Mouse (Mus musculus) limb, embryonic 13.5 days (tissue): Measurements from ENCODE around the gene Gck. TPM values are rescaled to one million over a fixed set of nuclear protein-coding genes. Genes with fewer than 3 reads are reported as not detected.

ENCODE experiments used
- ATAC-seq: fragments of 200-750 bp; cut with Nextera tagmentation; 2 replicates; pipeline ENCODE4 v1.8.0; 2017; ENCODE audit warnings: low read depth, moderate number of reproducible peaks, moderate TSS enrichment; ENCODE audit not compliant: low FRiP score
- H3K27ac ChIP-seq: fragments of 300-500 bp; sonication (generic); 2 replicates; pipeline ENCODE4 v1.5.1; 2015; ENCODE audit warnings: inconsistent platforms, mild to moderate bottlenecking, moderate library complexity
- H3K27me3 ChIP-seq: fragments of 300-500 bp; sonication (generic); 2 replicates; pipeline ENCODE4 v1.6.1; 2015; ENCODE audit warnings: mild to moderate bottlenecking, inconsistent platforms
- H3K36me3 ChIP-seq: fragments of 300-500 bp; sonication (generic); 2 replicates; pipeline ENCODE4 v1.6.1; 2015; ENCODE audit warnings: inconsistent platforms, mild to moderate bottlenecking, moderate library complexity
- H3K4me1 ChIP-seq: fragments of 300-500 bp; sonication (generic); 2 replicates; pipeline ENCODE4 v1.6.1; 2015; ENCODE audit warnings: inconsistent platforms
- H3K4me2 ChIP-seq: fragments of 300-500 bp; sonication (generic); replicated peaks from 2 replicates; pipeline ENCODE4 v1.6.1; 2015; ENCODE audit warnings: inconsistent platforms, mild to moderate bottlenecking, moderate library complexity
- H3K4me3 ChIP-seq: fragments of 300-500 bp; sonication (generic); 2 replicates; pipeline ENCODE4 v1.5.1; 2015; ENCODE audit warnings: moderate library complexity, mild to moderate bottlenecking, inconsistent platforms
- H3K9ac ChIP-seq: fragments of 300-500 bp; sonication (generic); 2 replicates; pipeline ENCODE4 v1.6.1; 2015; ENCODE audit warnings: mild to moderate bottlenecking, inconsistent platforms
- H3K9me3 ChIP-seq: fragments of 300-500 bp; sonication (generic); 2 replicates; pipeline ENCODE4 v1.6.1; 2016; ENCODE audit warnings: inconsistent platforms
- WGBS: fragments of 180-500 bp; shearing (Covaris S2); methylation state at CpG from one replicate; pipeline ENCODE4 v1.1.7; 2015; 5-methylcytosine and 5-hydroxymethylcytosine counted together
- polyA plus RNA-seq: library from polyadenylated mRNA; unstranded; fragments of >200 nt; fragmentation: Nextera tagmentation; extraction: Ambion mirVana; gene quantifications from 2 replicates; pipeline ENCODE4 v1.2.1, GENCODE M21; 2015

Gene Gck
- polyA plus RNA-seq, 1 experiment from 2014 or later: 1.5 TPM

- H3K9ac ChIP-seq: no peak overlapping the region
- H3K4me3 ChIP-seq: no peak overlapping the region
- WGBS: 76% methylated on average over 7 of the region's 7 CpGs
- H3K27ac ChIP-seq: no peak overlapping the region
- H3K4me2 ChIP-seq: no peak overlapping the region
- no peaks in the 10 kb centered on the region for H3K36me3 ChIP-seq
- no peaks in the 10 kb centered on the region for H3K27me3 ChIP-seq
- no peak for ATAC-seq
- H3K4me1 ChIP-seq: peaks cover 10% of the 10 kb centered on the region
- no peaks in the 10 kb centered on the region for H3K9me3 ChIP-seq
These were observed 29.2 kb upstream of the Gck start for GRCm38 (mm10) chr11:5979088-5979487.

- no peaks in the 10 kb centered on the region; the same call in 1 of the 2 replicates for H3K36me3 ChIP-seq
- H3K9ac ChIP-seq: no peak overlapping the region
- no peaks in the 10 kb centered on the region for H3K9me3 ChIP-seq
- H3K27ac ChIP-seq: no peak overlapping the region
- peaks cover 27% of the 10 kb centered on the region for H3K4me1 ChIP-seq
- H3K4me3 ChIP-seq: no peak overlapping the region
- WGBS: 8% methylated on average over 9 of the region's 9 CpGs
- no peak for ATAC-seq
- no peaks in the 10 kb centered on the region for H3K27me3 ChIP-seq
- no peak overlapping the region for H3K4me2 ChIP-seq
These were observed 26.2 kb upstream of the Gck start for GRCm38 (mm10) chr11:5976106-5976505.

GRCm38 (mm10) chr11:5975068-5975467 lies 25.2 kb upstream of the Gck start:
- no peaks in the 10 kb centered on the region for H3K27me3 ChIP-seq
- 66% methylated on average over 2 of the region's 2 CpGs for WGBS
- no peak overlapping the region for H3K27ac ChIP-seq
- H3K9ac ChIP-seq: no peak overlapping the region
- ATAC-seq: no peak
- H3K9me3 ChIP-seq: no peaks in the 10 kb centered on the region
- no peak overlapping the region for H3K4me2 ChIP-seq
- peaks cover 2% of the 10 kb centered on the region for H3K36me3 ChIP-seq
- H3K4me3 ChIP-seq: no peak overlapping the region
- peaks cover 32% of the 10 kb centered on the region for H3K4me1 ChIP-seq

- 77% methylated on average over 6 of the region's 6 CpGs for WGBS
- ATAC-seq: no peak
These were observed 24.2 kb upstream of the Gck start for GRCm38 (mm10) chr11:5974053-5974452.

GRCm38 (mm10) chr11:5973151-5973550 lies 23.3 kb upstream of the Gck start:
- H3K4me2 ChIP-seq: no peak overlapping the region
- H3K36me3 ChIP-seq: peaks cover 22% of the 10 kb centered on the region
- no peaks in the 10 kb centered on the region for H3K9me3 ChIP-seq
- ATAC-seq: no peak
- H3K9ac ChIP-seq: no peak overlapping the region
- peaks cover 32% of the 10 kb centered on the region for H3K4me1 ChIP-seq
- WGBS: 53% methylated on average over 7 of the region's 7 CpGs
- H3K27ac ChIP-seq: no peak overlapping the region
- H3K4me3 ChIP-seq: no peak overlapping the region
- H3K27me3 ChIP-seq: no peaks in the 10 kb centered on the region

More at GRCm38 (mm10) chr11:5974053-5974452, 24.2 kb upstream of the Gck start:
- H3K9me3 ChIP-seq: no peaks in the 10 kb centered on the region
- H3K9ac ChIP-seq: no peak overlapping the region
- H3K4me1 ChIP-seq: peaks cover 32% of the 10 kb centered on the region
- peaks cover 13% of the 10 kb centered on the region for H3K36me3 ChIP-seq
- no peaks in the 10 kb centered on the region for H3K27me3 ChIP-seq
- no peak overlapping the region for H3K4me2 ChIP-seq
- no peak overlapping the region for H3K27ac ChIP-seq
- H3K4me3 ChIP-seq: no peak overlapping the region

GRCm38 (mm10) chr11:5971202-5971601 lies 21.3 kb upstream of the Gck start:
- Histone ChIP-seq H3K9me3 (no peaks in the 10 kb centered on the region), H3K36me3 (peaks cover 41% of the 10 kb centered on the region), H3K27ac (no peak overlapping the region), H3K27me3 (no peaks in the 10 kb centered on the region), H3K4me1 (peaks cover 30% of the 10 kb centered on the region), H3K4me2 (no peak overlapping the region), H3K4me3 (no peak overlapping the region), H3K9ac (0 out of 2 replicates have a peak overlapping the region, but pooled peaks have one; percentile 19)
- 38% methylated on average over 7 of the region's 7 CpGs for WGBS
- no peak for ATAC-seq

- Histone ChIP-seq H3K36me3 (peaks cover 71% of the 10 kb centered on the region), H3K4me1 (peaks cover 21% of the 10 kb centered on the region), H3K27me3 (no peaks in the 10 kb centered on the region), H3K27ac (no peak overlapping the region), H3K4me3 (no peak overlapping the region), H3K9ac (no peak overlapping the region), H3K9me3 (no peaks in the 10 kb centered on the region), H3K4me2 (no peak overlapping the region)
- no peak for ATAC-seq
- WGBS: 69% methylated on average over 6 of the region's 6 CpGs
These were observed 18.3 kb upstream of the Gck start for GRCm38 (mm10) chr11:5968223-5968622.

- Histone ChIP-seq H3K27ac (no peak overlapping the region), H3K4me3 (no peak overlapping the region), H3K36me3 (peaks cover 85% of the 10 kb centered on the region), H3K9me3 (no peaks in the 10 kb centered on the region), H3K4me2 (no peak overlapping the region), H3K27me3 (no peaks in the 10 kb centered on the region), H3K9ac (no peak overlapping the region), H3K4me1 (peaks cover 7% of the 10 kb centered on the region)
- 89% methylated on average over 3 of the region's 3 CpGs for WGBS
- ATAC-seq: no peak
These were observed 16.9 kb upstream of the Gck start for GRCm38 (mm10) chr11:5966751-5967150.

- no peak overlapping the region for H3K27ac ChIP-seq
- H3K36me3 ChIP-seq: peaks cover 94% of the 10 kb centered on the region
- H3K27me3 ChIP-seq: no peaks in the 10 kb centered on the region
- H3K9ac ChIP-seq: no peak overlapping the region
- H3K4me3 ChIP-seq: no peak overlapping the region
- no peak for ATAC-seq
- no peak overlapping the region for H3K4me2 ChIP-seq
- peaks cover 2% of the 10 kb centered on the region; the same call in 1 of the 2 replicates for H3K4me1 ChIP-seq
- 87% methylated on average over 11 of the region's 11 CpGs for WGBS
- H3K9me3 ChIP-seq: no peaks in the 10 kb centered on the region
These were observed 16.0 kb upstream of the Gck start for GRCm38 (mm10) chr11:5965865-5966264.

GRCm38 (mm10) chr11:5960051-5960450 lies 10.2 kb upstream of the Gck start:
- H3K4me1 ChIP-seq: peaks cover 16% of the 10 kb centered on the region
- 87% methylated on average over 2 of the region's 2 CpGs for WGBS
- no peak overlapping the region for H3K4me2 ChIP-seq
- ATAC-seq: no peak
- H3K9me3 ChIP-seq: no peaks in the 10 kb centered on the region
- no peak overlapping the region for H3K9ac ChIP-seq
- H3K27ac ChIP-seq: no peak overlapping the region
- H3K36me3 ChIP-seq: peaks cover 61% of the 10 kb centered on the region
- no peaks in the 10 kb centered on the region for H3K27me3 ChIP-seq
- no peak overlapping the region for H3K4me3 ChIP-seq

GRCm38 (mm10) chr11:5955546-5956276 lies 5.8 kb upstream of the Gck start, which contains the start of gene Ykt6:
Gene Ykt6 (plus strand): TSS chr11:5955693.
- H3K27ac ChIP-seq: peak within 1 kb of the TSS; percentile 93
- H3K4me1 ChIP-seq: peaks cover 19% of the 10 kb centered on the region
- ATAC-seq: peak; percentile 95
- under 1% methylated on average over 59 of the region's 71 CpGs for WGBS
- no peaks in the 10 kb centered on the region for H3K9me3 ChIP-seq
- H3K9ac ChIP-seq: peak within 1 kb of the TSS; percentile 93
- H3K36me3 ChIP-seq: peaks cover 18% of the 10 kb centered on the region
- peak within 1 kb of the TSS; percentile 87 for H3K4me2 ChIP-seq
- no peaks in the 10 kb centered on the region for H3K27me3 ChIP-seq
- peak within 1 kb of the TSS; percentile 95 for H3K4me3 ChIP-seq

GRCm38 (mm10) chr11:5954965-5955504 lies 5.2 kb upstream of the Gck start:
- Histone ChIP-seq H3K9ac (peak overlapping the region; percentile 93), H3K27me3 (no peaks in the 10 kb centered on the region), H3K4me1 (peaks cover 19% of the 10 kb centered on the region), H3K4me2 (peak overlapping the region; percentile 87), H3K4me3 (peak overlapping the region; percentile 95), H3K9me3 (no peaks in the 10 kb centered on the region), H3K27ac (peak overlapping the region; percentile 93), H3K36me3 (peaks cover 13% of the 10 kb centered on the region)
- WGBS: 7% methylated on average over 7 of the region's 7 CpGs
- peak; percentile 83 for ATAC-seq
